Mouse (Mus musculus): ENCODE data around the gene Crb1. TPM values are rescaled to one million over a fixed set of nuclear protein-coding genes. Genes with fewer than 3 reads are reported as not detected.

Crb1 gene
- total and polyA plus RNA-seq, 3 experiments = 0.10 to 0.25 (median 0.12) TPM

- TF ChIP-seq KAT2A (IDR thresholded peaks at IDR 0.05; ENCODE audit: insufficient replicate concordance, low read length) = no peak
- TF ChIP-seq ETS1 (conservative IDR thresholded peaks at IDR 0.05; ENCODE audit: low read depth, low read length) = no peak
- TF ChIP-seq MAFK (IDR thresholded peaks at IDR 0.05; ENCODE audit: insufficient replicate concordance, low read length) = no peak
- no peak for TF ChIP-seq HCFC1 (IDR thresholded peaks at IDR 0.05; ENCODE audit: low read depth, low read length)
- TF ChIP-seq CHD1 (IDR thresholded peaks at IDR 0.05; ENCODE audit: low read depth, low read length) = no peak
- TF ChIP-seq TBP (conservative IDR thresholded peaks at IDR 0.05; ENCODE audit: low read depth, low read length) = no peak
- no peak for TF ChIP-seq MXI1 (IDR thresholded peaks at IDR 0.05; ENCODE audit: low read depth, low read length)
- no peak for TF ChIP-seq ZMIZ1 (IDR thresholded peaks at IDR 0.05; ENCODE audit: low read depth, low read length)
- TF ChIP-seq JUN (IDR thresholded peaks at IDR 0.05; ENCODE audit: insufficient read depth, low read depth, low read length) = no peak
- Histone ChIP-seq H3K9me3 (replicated peaks; ENCODE audit: low read length) (no peaks in the 10 kb centered on the region), H3K27ac (ENCODE audit: insufficient read depth, low read depth) (no peak overlapping the region), H3K36me3 (replicated peaks in 1 of 2; ENCODE audit: control insufficient read depth in 1 of 2, insufficient read depth in 1 of 2, low read length in 1 of 2) (no peaks in the 10 kb centered on the region), H3K4me2 (ENCODE audit: insufficient read depth, low read depth, poor library complexity, severe bottlenecking) (no peak overlapping the region), H3K4me3 (replicated peaks in 1 of 3; ENCODE audit: low read depth in 2 of 3, low read length in 2 of 3, poor library complexity in 1 of 3) (no peak overlapping the region), H3K9ac (ENCODE audit: insufficient read depth, low read depth) (no peak overlapping the region), H3K4me1 (ENCODE audit: control insufficient read depth in 1 of 2, insufficient read depth in 2 of 2) (peaks cover 0 to 11% of the 10 kb centered on the region in 2 experiments; a peak in 2 of 4 replicates), H3K79me2 (replicated peaks; ENCODE audit: control insufficient read depth, extremely low read depth, insufficient read depth, poor library complexity, severe bottlenecking) (no peaks in the 10 kb centered on the region), H3K27me3 (replicated peaks) (no peaks in the 10 kb centered on the region)
- in situ Hi-C loops (cut with MboI; ENCODE audit: low pct_ligation_motif_present, low pct_unique_long_range_greater_than_20kb, low sequenced_read_pairs) (no loop called here), dilution Hi-C loops (cut with MboI; ENCODE audit: extremely low pct_ligation_motif_present, extremely low pct_unique_long_range_greater_than_20kb, low sequenced_read_pairs) (no loop called here)
- no peak for DNase-seq (ENCODE audit: extremely low read depth)
Measured at GRCm38 (mm10) chr1:139234611-139235568, 142.0 kb downstream of the Crb1 start.

GRCm38 (mm10) chr1:139232636-139233035 is 144.3 kb downstream of the Crb1 start:
- no peaks in the 10 kb centered on the region for H3K36me3 ChIP-seq (replicated peaks in 1 of 2; ENCODE audit: control insufficient read depth in 1 of 2, insufficient read depth in 1 of 2, low read length in 1 of 2)
- H3K27me3 ChIP-seq (replicated peaks) = no peaks in the 10 kb centered on the region
- TF ChIP-seq MXI1 (IDR thresholded peaks at IDR 0.05; ENCODE audit: low read depth, low read length) (no peak), MAX (IDR thresholded peaks at IDR 0.05; ENCODE audit: low read length) (no peak), CHD1 (IDR thresholded peaks at IDR 0.05; ENCODE audit: low read depth, low read length) (no peak), JUND (conservative IDR thresholded peaks at IDR 0.05; ENCODE audit: low read depth, low read length) (no peak)
- DNase-seq (ENCODE audit: extremely low read depth) = no peak
- in situ Hi-C loops (cut with MboI; ENCODE audit: low pct_ligation_motif_present, low pct_unique_long_range_greater_than_20kb, low sequenced_read_pairs) = no loop called here
- H3K4me3 ChIP-seq (replicated peaks in 1 of 3; ENCODE audit: low read depth in 2 of 3, low read length in 2 of 3, poor library complexity in 1 of 3) = no peak overlapping the region
- H3K79me2 ChIP-seq (replicated peaks; ENCODE audit: control insufficient read depth, extremely low read depth, insufficient read depth, poor library complexity, severe bottlenecking) = no peaks in the 10 kb centered on the region
- no peak overlapping the region for H3K4me2 ChIP-seq (ENCODE audit: insufficient read depth, low read depth, poor library complexity, severe bottlenecking)
- dilution Hi-C loops (cut with MboI; ENCODE audit: extremely low pct_ligation_motif_present, extremely low pct_unique_long_range_greater_than_20kb, low sequenced_read_pairs) = no loop called here
- H3K9ac ChIP-seq (ENCODE audit: insufficient read depth, low read depth) = no peak overlapping the region
- H3K9me3 ChIP-seq (replicated peaks; ENCODE audit: low read length) = no peaks in the 10 kb centered on the region
- no peak overlapping the region for H3K27ac ChIP-seq (ENCODE audit: insufficient read depth, low read depth)
- H3K4me1 ChIP-seq (ENCODE audit: control insufficient read depth in 1 of 2, insufficient read depth in 2 of 2) = peaks cover 0 to 12% of the 10 kb centered on the region in 2 experiments; a peak in 2 of 4 replicates

All from CH12.LX (cell line).